Mouse (Mus musculus) megakaryocyte, embryonic 14.5 days (primary cell): ENCODE measurements at regions not wholly inside any gene's neighbourhood (a gene's known extent, or its start where the extent isn't known, plus 50 kb on each side); places are given as distances from the start of the nearest gene placed in this dataset.

Experiments
- H3K27me3 ChIP-seq: replicated peaks from 2 replicates; pipeline ENCODE3; 2012; ENCODE audit warnings: inconsistent platforms
- H3K36me3 ChIP-seq: replicated peaks from 2 replicates; pipeline ENCODE3; 2012; ENCODE audit warnings: low read length, inconsistent platforms, mixed read lengths
- H3K4me1 ChIP-seq: 2 replicates; pipeline ENCODE4 v1.6.1; 2012; ENCODE audit warnings: inconsistent platforms
- H3K4me3 ChIP-seq: replicated peaks from 2 replicates; pipeline ENCODE3; 2012; ENCODE audit warnings: moderate library complexity, mild to moderate bottlenecking, inconsistent platforms
- H3K9me3 ChIP-seq: 2 replicates; pipeline ENCODE4 v1.6.1; 2012; ENCODE audit warnings: inconsistent platforms
- FLI1 ChIP-seq: IDR thresholded peaks from 2 replicates; pipeline ENCODE4 v1.6.1; 2012; ENCODE audit warnings: low read length, inconsistent platforms, mixed read lengths
- GATA1 ChIP-seq: IDR thresholded peaks from 3 replicates; pipeline ENCODE4 v1.6.1; 2012; ENCODE audit warnings: mixed read lengths, low read length, inconsistent platforms, borderline replicate concordance

DNA sequence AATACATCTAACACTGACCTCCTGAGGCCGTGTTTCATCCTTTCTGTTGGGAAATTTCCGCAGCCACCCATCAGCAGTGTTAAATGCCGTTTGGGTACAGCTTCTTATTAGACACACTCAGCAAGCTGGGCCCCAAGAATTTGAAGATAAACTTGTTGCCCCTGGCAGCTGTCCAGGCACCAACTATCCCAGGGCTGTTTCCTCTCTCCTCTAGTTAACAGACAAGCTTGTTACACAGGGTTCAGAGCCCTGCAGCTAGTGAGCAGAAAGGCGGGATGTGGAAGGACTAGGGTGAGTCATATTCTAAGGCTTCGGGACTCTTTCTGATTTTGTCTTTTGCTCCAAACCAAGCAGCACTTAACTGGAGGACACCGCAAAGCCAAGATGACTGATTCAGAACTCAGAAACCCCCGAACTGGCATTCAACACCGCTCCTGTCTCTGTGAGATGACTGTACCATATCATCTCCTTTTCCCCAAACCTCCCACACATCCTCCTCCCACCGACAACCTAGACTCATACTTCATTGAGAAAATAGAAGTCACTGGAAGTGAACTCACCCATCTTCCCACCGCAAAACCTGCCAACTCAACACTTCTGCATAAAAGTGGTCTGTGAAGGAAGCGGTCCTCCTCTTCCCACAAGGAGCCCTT is 198.2 kb downstream of the Csl start:
- no peak for TF ChIP-seq GATA1
- no peak for TF ChIP-seq FLI1
- Histone ChIP-seq H3K36me3 (no peaks in the 10 kb centered on the region), H3K27me3 (no peaks in the 10 kb centered on the region), H3K4me3 (no peak overlapping the region), H3K4me1 (no peaks in the 10 kb centered on the region), H3K9me3 (no peaks in the 10 kb centered on the region)

- Histone ChIP-seq H3K4me1 (no peaks in the 10 kb centered on the region), H3K27me3 (no peaks in the 10 kb centered on the region), H3K9me3 (no peaks in the 10 kb centered on the region), H3K4me3 (no peak overlapping the region), H3K36me3 (no peaks in the 10 kb centered on the region)
- TF ChIP-seq FLI1 (no peak), GATA1 (no peak)
These were observed 194.9 kb downstream of the Csl start for GRCm38 (mm10) chr10:99564605-99565004.

GRCm38 (mm10) chr10:99568424-99568823 is 191.0 kb downstream of the Csl start:
- H3K4me1 ChIP-seq, result no peaks in the 10 kb centered on the region
- TF ChIP-seq FLI1, result no peak
- no peak for TF ChIP-seq GATA1
- H3K9me3 ChIP-seq, result no peaks in the 10 kb centered on the region
- no peaks in the 10 kb centered on the region for H3K27me3 ChIP-seq
- no peak overlapping the region for H3K4me3 ChIP-seq
- H3K36me3 ChIP-seq, result no peaks in the 10 kb centered on the region

DNA sequence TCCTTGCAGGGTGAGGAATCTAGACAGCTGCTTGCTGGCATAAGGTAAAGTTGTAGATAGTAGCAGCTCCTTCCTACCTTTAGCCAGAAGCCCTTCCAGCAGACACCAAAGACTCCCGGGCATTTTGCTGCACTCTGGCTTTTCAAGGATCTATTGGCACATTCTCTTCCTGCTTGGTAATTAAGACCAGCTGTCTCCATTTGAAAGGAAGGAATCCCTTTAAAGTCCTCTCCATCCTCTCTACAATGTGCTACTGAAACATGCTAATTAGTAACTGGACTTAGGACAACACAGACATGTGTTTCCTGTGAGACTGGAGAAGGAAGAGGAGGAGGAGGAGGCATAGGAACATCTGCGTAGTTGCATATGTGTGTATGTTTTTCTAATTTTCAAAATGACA is 189.3 kb downstream of the Csl start:
- no peaks in the 10 kb centered on the region for H3K27me3 ChIP-seq
- no peak overlapping the region for H3K4me3 ChIP-seq
- no peak for TF ChIP-seq FLI1
- TF ChIP-seq GATA1, result no peak
- no peaks in the 10 kb centered on the region for H3K9me3 ChIP-seq
- H3K4me1 ChIP-seq, result no peaks in the 10 kb centered on the region
- H3K36me3 ChIP-seq, result no peaks in the 10 kb centered on the region

- H3K4me1 ChIP-seq, result 0 out of 2 replicates have a peak, but pooled peaks cover 4% of the 10 kb centered on the region
These were observed 185.5 kb downstream of the Csl start for GRCm38 (mm10) chr10:99573997-99574396.

DNA sequence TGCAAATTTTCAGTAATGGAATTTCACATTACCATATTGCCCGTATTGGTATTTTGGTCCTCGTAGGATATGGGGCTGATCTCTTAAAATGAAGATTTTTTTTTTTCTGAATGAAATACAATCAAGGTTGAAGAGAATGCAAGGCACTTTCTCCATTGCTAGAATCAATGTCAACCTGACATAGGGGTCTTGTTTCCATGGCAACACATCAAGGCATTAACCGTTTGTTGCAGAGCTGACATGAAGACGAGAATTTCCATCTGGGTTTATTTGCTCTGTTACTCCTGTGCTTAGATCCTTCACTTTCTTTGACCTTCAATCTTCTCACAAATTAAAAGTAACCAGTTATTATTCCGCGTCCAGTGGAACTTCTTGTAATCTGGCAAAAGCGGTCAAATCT is 184.2 kb downstream of the Csl start:
- Histone ChIP-seq H3K4me1 (0 out of 2 replicates have a peak, but pooled peaks cover 4% of the 10 kb centered on the region), H3K36me3 (no peaks in the 10 kb centered on the region), H3K9me3 (no peaks in the 10 kb centered on the region), H3K27me3 (no peaks in the 10 kb centered on the region), H3K4me3 (no peak overlapping the region)
- TF ChIP-seq FLI1 (no peak), GATA1 (no peak)

More at GRCm38 (mm10) chr10:99573997-99574396, 185.5 kb downstream of the Csl start:
- no peak for TF ChIP-seq FLI1
- no peak for TF ChIP-seq GATA1
- Histone ChIP-seq H3K27me3 (no peaks in the 10 kb centered on the region), H3K4me3 (no peak overlapping the region), H3K36me3 (no peaks in the 10 kb centered on the region), H3K9me3 (no peaks in the 10 kb centered on the region)

- Histone ChIP-seq H3K36me3 (no peaks in the 10 kb centered on the region), H3K27me3 (no peaks in the 10 kb centered on the region), H3K4me3 (no peak overlapping the region), H3K4me1 (0 out of 2 replicates have a peak, but pooled peaks cover 4% of the 10 kb centered on the region), H3K9me3 (no peaks in the 10 kb centered on the region)
- TF ChIP-seq GATA1 (no peak), FLI1 (no peak)
These were observed 183.2 kb downstream of the Csl start for GRCm38 (mm10) chr10:99576301-99576700.

- TF ChIP-seq GATA1 (no peak), FLI1 (no peak)
- no peaks in the 10 kb centered on the region for H3K9me3 ChIP-seq
These were observed 182.3 kb downstream of the Csl start for GRCm38 (mm10) chr10:99577041-99577681.

DNA sequence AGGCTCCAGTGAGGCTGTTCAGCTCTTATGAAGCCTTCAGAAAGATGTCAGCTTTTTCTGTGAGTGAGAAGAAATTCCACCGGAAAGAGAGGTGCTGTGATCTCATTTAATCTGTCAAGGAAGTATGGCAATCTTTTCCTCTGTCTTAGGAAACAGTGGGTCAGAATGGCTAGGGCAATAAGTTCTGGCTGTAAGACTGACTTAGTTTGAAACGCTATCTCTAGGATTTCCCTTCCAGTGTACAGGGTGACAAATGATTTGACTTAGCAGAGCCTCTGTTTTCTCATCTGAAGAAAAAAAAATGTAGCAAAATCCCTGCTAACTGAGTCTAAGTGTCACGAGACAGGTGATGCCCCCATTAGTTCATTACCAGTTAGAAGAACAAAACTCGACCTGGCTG is 181.1 kb downstream of the Csl start:
- no peak for TF ChIP-seq FLI1
- Histone ChIP-seq H3K4me3 (no peak overlapping the region), H3K4me1 (0 out of 2 replicates have a peak, but pooled peaks cover 4% of the 10 kb centered on the region), H3K9me3 (no peaks in the 10 kb centered on the region), H3K27me3 (no peaks in the 10 kb centered on the region), H3K36me3 (no peaks in the 10 kb centered on the region)

More at GRCm38 (mm10) chr10:99577041-99577681, 182.3 kb downstream of the Csl start:
- H3K36me3 ChIP-seq, result no peaks in the 10 kb centered on the region
- H3K4me3 ChIP-seq, result peak overlapping the region; percentile 53
- no peaks in the 10 kb centered on the region for H3K27me3 ChIP-seq
- H3K4me1 ChIP-seq, result 0 out of 2 replicates have a peak, but pooled peaks cover 4% of the 10 kb centered on the region

DNA sequence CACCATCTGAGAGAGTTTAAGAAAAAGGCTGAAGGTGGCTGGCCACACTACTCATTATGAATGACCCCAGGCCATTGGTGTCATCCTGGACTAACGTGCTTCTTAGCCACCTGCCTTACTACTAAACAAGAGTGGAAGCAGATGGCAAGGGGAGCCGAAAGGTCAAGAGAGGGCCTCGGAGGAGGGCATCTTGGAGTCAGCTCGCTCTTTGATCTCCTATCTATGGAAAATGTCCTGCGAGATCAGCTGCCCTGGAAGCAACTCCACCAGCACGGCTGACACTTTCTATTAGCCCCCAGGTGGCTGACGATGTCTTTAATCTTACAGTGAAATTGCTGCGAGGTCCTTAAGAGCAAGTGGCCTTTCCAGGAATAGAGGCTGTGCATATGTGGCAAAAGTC is 179.3 kb downstream of the Csl start:
- Histone ChIP-seq H3K27me3 (no peaks in the 10 kb centered on the region), H3K4me1 (0 out of 2 replicates have a peak, but pooled peaks cover 4% of the 10 kb centered on the region), H3K36me3 (no peaks in the 10 kb centered on the region), H3K9me3 (no peaks in the 10 kb centered on the region), H3K4me3 (no peak overlapping the region)
- TF ChIP-seq FLI1 (no peak), GATA1 (no peak)

GRCm38 (mm10) chr10:99581074-99581473 is 178.4 kb downstream of the Csl start:
- Histone ChIP-seq H3K4me3 (no peak overlapping the region), H3K27me3 (no peaks in the 10 kb centered on the region), H3K9me3 (no peaks in the 10 kb centered on the region), H3K36me3 (no peaks in the 10 kb centered on the region), H3K4me1 (0 out of 2 replicates have a peak, but pooled peaks cover 4% of the 10 kb centered on the region)
- no peak for TF ChIP-seq FLI1
- no peak for TF ChIP-seq GATA1
